Mouse (Mus musculus): Measurements from ENCODE around the gene Tmem211. TPM values are rescaled to one million over a fixed set of nuclear protein-coding genes. Genes with fewer than 3 reads are reported as not detected.

Tmem211 gene
- total and polyA plus RNA-seq, 3 experiments = not detected

DNA sequence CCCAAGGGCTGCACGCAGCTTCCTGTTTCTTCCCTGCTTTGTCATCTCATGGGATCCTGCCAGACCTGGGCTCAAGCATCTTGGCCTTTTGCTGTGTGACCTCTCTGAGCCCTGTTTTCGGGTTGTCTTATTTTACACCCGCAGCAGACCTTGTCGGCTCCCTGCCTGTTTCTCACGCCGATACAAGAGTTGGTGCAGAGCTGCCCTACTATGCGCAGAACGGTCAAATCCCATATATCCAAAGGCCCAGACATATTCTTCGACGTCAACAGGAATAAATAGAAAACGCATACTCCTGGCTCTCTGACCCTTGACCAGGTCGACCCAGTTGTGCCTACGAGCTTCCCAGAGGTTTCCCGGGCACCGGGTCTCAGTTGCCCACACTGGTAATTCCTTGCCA lies 46.0 kb upstream of the Tmem211 start:
- peaks cover 22% of the 10 kb centered on the region for H3K27me3 ChIP-seq (replicated peaks)
- peak overlapping the region in 2 of 3 experiments; percentile 32 to 55 for H3K4me3 ChIP-seq (replicated peaks in 1 of 3; ENCODE audit: low read depth in 2 of 3, low read length in 2 of 3, poor library complexity in 1 of 3)
- dilution Hi-C loops (cut with MboI; ENCODE audit: extremely low pct_ligation_motif_present, extremely low pct_unique_long_range_greater_than_20kb, low sequenced_read_pairs) = loop anchor here (25.0 kb wide), 1 partner anchor 93 kb away; the partner anchor contains the start of gene Crybb3

DNA sequence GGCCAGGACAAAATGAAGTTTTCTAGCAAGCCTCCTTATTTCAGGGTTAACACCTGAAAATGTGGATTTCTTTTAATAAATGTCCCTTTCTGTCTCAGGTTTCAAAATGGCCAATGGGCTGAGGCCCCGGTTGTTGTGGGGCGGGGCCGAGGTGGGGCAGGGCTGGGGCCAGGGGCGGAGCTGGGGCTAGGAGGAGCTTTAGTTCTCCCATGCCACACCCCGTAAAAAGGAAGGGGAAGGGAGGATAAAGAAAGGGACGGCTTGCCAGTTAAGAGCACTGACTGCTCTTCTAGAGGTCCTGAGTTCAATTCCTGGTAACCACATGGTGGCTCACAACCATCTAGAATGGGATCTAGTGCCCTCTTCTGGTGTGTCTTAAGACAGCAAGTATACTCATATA lies 45.3 kb upstream of the Tmem211 start:
- dilution Hi-C loops (cut with MboI; ENCODE audit: extremely low pct_ligation_motif_present, extremely low pct_unique_long_range_greater_than_20kb, low sequenced_read_pairs) (loop anchor here (25.0 kb wide), 1 partner anchor 94 kb away; the partner anchor contains the start of gene Crybb3), in situ Hi-C loops (cut with MboI; ENCODE audit: low pct_ligation_motif_present, low pct_unique_long_range_greater_than_20kb, low sequenced_read_pairs) (loop anchor here (5.0 kb wide), 1 partner anchor 46 kb away; the partner anchor contains the start of gene Tmem211)
- H3K4me2 ChIP-seq (ENCODE audit: insufficient read depth, low read depth, poor library complexity, severe bottlenecking) = no peak overlapping the region
- H3K4me3 ChIP-seq (replicated peaks in 1 of 3; ENCODE audit: low read depth in 2 of 3, low read length in 2 of 3, poor library complexity in 1 of 3) = peak overlapping the region in 1 of 3 experiments; percentile 55
- peaks cover 16% of the 10 kb centered on the region for H3K27me3 ChIP-seq (replicated peaks)
- DNase-seq (ENCODE audit: extremely low read depth) = peak; percentile 77
- no peak overlapping the region for H3K9ac ChIP-seq (ENCODE audit: insufficient read depth, low read depth)
- TF ChIP-seq CTCF (conservative IDR thresholded peaks at IDR 0.05 in 1 of 2, IDR thresholded peaks at IDR 0.05 in 1 of 2; ENCODE audit: low read depth in 2 of 2, low read length in 2 of 2) (0 out of 4 replicates have a peak, but pooled peaks of 1 of the 2 experiments have one; percentile 14), MAX (IDR thresholded peaks at IDR 0.05; ENCODE audit: low read length) (no peak), MXI1 (IDR thresholded peaks at IDR 0.05; ENCODE audit: low read depth, low read length) (no peak), MAZ (IDR thresholded peaks at IDR 0.05; ENCODE audit: low read depth, low read length) (no peak), SMC3 (IDR thresholded peaks at IDR 0.05; ENCODE audit: low read depth, low read length) (no peak), EP300 (IDR thresholded peaks at IDR 0.05; ENCODE audit: low read length) (no peak)
- H3K36me3 ChIP-seq (replicated peaks in 1 of 2; ENCODE audit: control insufficient read depth in 1 of 2, insufficient read depth in 1 of 2, low read length in 1 of 2) = no peaks in the 10 kb centered on the region
- peaks cover 0 to 17% of the 10 kb centered on the region in 2 experiments; a peak in 2 of 4 replicates for H3K4me1 ChIP-seq (ENCODE audit: control insufficient read depth in 1 of 2, insufficient read depth in 2 of 2)
- no peaks in the 10 kb centered on the region for H3K79me2 ChIP-seq (replicated peaks; ENCODE audit: control insufficient read depth, extremely low read depth, insufficient read depth, poor library complexity, severe bottlenecking)
- no peak overlapping the region for H3K27ac ChIP-seq (ENCODE audit: insufficient read depth, low read depth)
- no peaks in the 10 kb centered on the region for H3K9me3 ChIP-seq (replicated peaks; ENCODE audit: low read length)

More for the DNA sequence above, 46.0 kb upstream of the Tmem211 start:
- Histone ChIP-seq H3K36me3 (replicated peaks in 1 of 2; ENCODE audit: control insufficient read depth in 1 of 2, insufficient read depth in 1 of 2, low read length in 1 of 2) (no peaks in the 10 kb centered on the region), H3K9ac (ENCODE audit: insufficient read depth, low read depth) (no peak overlapping the region), H3K27ac (ENCODE audit: insufficient read depth, low read depth) (no peak overlapping the region), H3K79me2 (replicated peaks; ENCODE audit: control insufficient read depth, extremely low read depth, insufficient read depth, poor library complexity, severe bottlenecking) (no peaks in the 10 kb centered on the region), H3K9me3 (replicated peaks; ENCODE audit: low read length) (no peaks in the 10 kb centered on the region), H3K4me2 (ENCODE audit: insufficient read depth, low read depth, poor library complexity, severe bottlenecking) (no peak overlapping the region), H3K4me1 (ENCODE audit: control insufficient read depth in 1 of 2, insufficient read depth in 2 of 2) (peaks cover 0 to 17% of the 10 kb centered on the region in 2 experiments; a peak in 2 of 4 replicates)
- no peak for DNase-seq (ENCODE audit: extremely low read depth)
- in situ Hi-C loops (cut with MboI; ENCODE audit: low pct_ligation_motif_present, low pct_unique_long_range_greater_than_20kb, low sequenced_read_pairs) = loop anchor here (5.0 kb wide), 1 partner anchor 47 kb away; the partner anchor contains the start of gene Tmem211
- TF ChIP-seq ZKSCAN1 (IDR thresholded peaks at IDR 0.05; ENCODE audit: borderline replicate concordance, low read depth, low read length) (peak; percentile 74), CTCF (conservative IDR thresholded peaks at IDR 0.05 in 1 of 2, IDR thresholded peaks at IDR 0.05 in 1 of 2; ENCODE audit: low read depth in 2 of 2, low read length in 2 of 2) (no peak), CHD1 (IDR thresholded peaks at IDR 0.05; ENCODE audit: low read depth, low read length) (no peak), EP300 (IDR thresholded peaks at IDR 0.05; ENCODE audit: low read length) (no peak)

DNA sequence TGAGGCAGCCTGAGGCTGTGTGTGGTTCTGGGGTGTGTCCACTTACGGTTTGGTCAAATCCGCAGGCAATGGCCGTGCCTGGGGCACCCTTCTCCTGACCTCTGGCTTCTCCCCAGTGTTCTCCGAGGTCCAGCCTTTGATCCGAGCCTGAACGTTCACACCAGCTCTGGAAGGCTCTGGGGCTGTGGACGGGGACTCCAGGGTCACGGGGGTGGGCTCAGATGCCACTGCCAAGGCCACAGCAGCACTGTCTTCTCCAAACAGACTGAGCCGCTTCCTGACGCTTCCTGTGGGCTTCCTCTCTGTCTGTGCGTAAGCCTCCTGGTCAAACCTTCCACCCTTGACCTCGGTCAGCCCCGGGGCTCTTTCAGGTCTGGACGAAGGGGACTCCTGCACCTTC lies 36.2 kb upstream of the Tmem211 start:
- dilution Hi-C loops (cut with MboI; ENCODE audit: extremely low pct_ligation_motif_present, extremely low pct_unique_long_range_greater_than_20kb, low sequenced_read_pairs) = loop anchor here (25.0 kb wide), 1 partner anchor 103 kb away; the partner anchor contains the start of gene Crybb3

More for the DNA sequence above, 36.2 kb upstream of the Tmem211 start:
- Histone ChIP-seq H3K9me3 (replicated peaks; ENCODE audit: low read length) (no peaks in the 10 kb centered on the region), H3K4me1 (ENCODE audit: control insufficient read depth in 1 of 2, insufficient read depth in 2 of 2) (peaks cover 0 to 24% of the 10 kb centered on the region in 2 experiments; a peak in 2 of 4 replicates), H3K27me3 (replicated peaks) (peaks cover 30% of the 10 kb centered on the region), H3K36me3 (replicated peaks in 1 of 2; ENCODE audit: control insufficient read depth in 1 of 2, insufficient read depth in 1 of 2, low read length in 1 of 2) (no peaks in the 10 kb centered on the region), H3K9ac (ENCODE audit: insufficient read depth, low read depth) (no peak overlapping the region), H3K79me2 (replicated peaks; ENCODE audit: control insufficient read depth, extremely low read depth, insufficient read depth, poor library complexity, severe bottlenecking) (no peaks in the 10 kb centered on the region), H3K27ac (ENCODE audit: insufficient read depth, low read depth) (no peak overlapping the region), H3K4me3 (replicated peaks in 1 of 3; ENCODE audit: low read depth in 2 of 3, low read length in 2 of 3, poor library complexity in 1 of 3) (no peak overlapping the region), H3K4me2 (ENCODE audit: insufficient read depth, low read depth, poor library complexity, severe bottlenecking) (no peak overlapping the region)
- no peak for TF ChIP-seq TBP (conservative IDR thresholded peaks at IDR 0.05; ENCODE audit: low read depth, low read length)
- in situ Hi-C loops (cut with MboI; ENCODE audit: low pct_ligation_motif_present, low pct_unique_long_range_greater_than_20kb, low sequenced_read_pairs) = no loop called here
- DNase-seq (ENCODE audit: extremely low read depth) = no peak
